In genomic region chr2:93309724-93310413, GRCm38 (mm10) we compare ENCODE assay signal across 17 mouse cellular contexts. TPM values are rescaled to one million over a fixed set of nuclear protein-coding genes. Genes with fewer than 3 reads are reported as not detected.
DNase-seq lines count a peak whose midpoint lies in the region; ATAC-seq and TF ChIP-seq lines count a peak whose summit lies in the region.
"Had no signal": no experiment of that assay in that cellular context is flagged by ENCODE, and none has a peak within 500 bp of the region (broad histone marks: within the 10 kb centered on the region; RNA-seq: fewer than 3 reads in every experiment).

No protein-coding gene starts in this region.

- H3K36me3 ChIP-seq in hindbrain, embryonic 10.5 days: peaks cover 70% of the 10 kb centered on the region
- 0 out of 2 replicates have a peak, but pooled peaks cover 3% of the 10 kb centered on the region for H3K36me3 ChIP-seq in hindbrain, embryonic 14.5 days (replicated peaks; ENCODE audit: control insufficient read depth, insufficient read depth)
- H3K36me3 ChIP-seq in heart, embryonic 16.5 days (ENCODE audit: control insufficient read depth, insufficient read depth): no peaks in the 10 kb centered on the region; the same call in 1 of the 2 replicates
- no peaks in the 10 kb centered on the region for H3K36me3 ChIP-seq in intestine, postnatal 0 days (ENCODE audit: control insufficient read depth, insufficient read depth)
- H3K36me3 ChIP-seq: forebrain, embryonic 15.5 days; liver, embryonic 13.5 days had no signal

- TF ChIP-seq CTCF in intestine, postnatal 0 days (IDR thresholded peaks at IDR 0.05; ENCODE audit: low read depth): no peak

- no peaks in the 10 kb centered on the region for H3K9me3 ChIP-seq in hindbrain, embryonic 10.5 days
- H3K9me3 ChIP-seq in hindbrain, embryonic 14.5 days (ENCODE audit: control insufficient read depth, low read length): no peaks in the 10 kb centered on the region
- no peaks in the 10 kb centered on the region for H3K9me3 ChIP-seq in heart, embryonic 16.5 days (replicated peaks; ENCODE audit: control insufficient read depth, low read length)
- no peaks in the 10 kb centered on the region for H3K9me3 ChIP-seq in intestine, postnatal 0 days (ENCODE audit: control insufficient read depth)
- H3K9me3 ChIP-seq: embryonic facial prominence, embryonic 10.5 days; forebrain, embryonic 15.5 days; limb, embryonic 12.5 days; liver, embryonic 13.5 days; megakaryocyte, embryonic 14.5 days had no signal

- 0 out of 2 replicates have a peak overlapping the region, but pooled peaks have one; percentile 1 for H3K27ac ChIP-seq in hindbrain, embryonic 10.5 days
- H3K27ac ChIP-seq in hindbrain, embryonic 14.5 days: no peak overlapping the region
- H3K27ac ChIP-seq in heart, embryonic 16.5 days (ENCODE audit: low read length): peak overlapping the region; percentile 94
- H3K27ac ChIP-seq in intestine, postnatal 0 days (ENCODE audit: low read depth, low read length): peak overlapping the region; percentile 11; the same call in 1 of the 2 replicates
- H3K27ac ChIP-seq: embryonic facial prominence, embryonic 10.5 days; forebrain, embryonic 15.5 days; limb, embryonic 12.5 days; liver, embryonic 13.5 days had no signal

- no peaks in the 10 kb centered on the region for H3K27me3 ChIP-seq in hindbrain, embryonic 10.5 days (ENCODE audit: insufficient read depth, poor library complexity, severe bottlenecking)
- H3K27me3 ChIP-seq in hindbrain, embryonic 14.5 days (ENCODE audit: control insufficient read depth, insufficient read depth, low read length): no peaks in the 10 kb centered on the region
- no peaks in the 10 kb centered on the region for H3K27me3 ChIP-seq in heart, embryonic 16.5 days (ENCODE audit: control insufficient read depth, insufficient read depth, low read length)
- H3K27me3 ChIP-seq in intestine, postnatal 0 days (replicated peaks; ENCODE audit: control insufficient read depth, insufficient read depth, low read length): no peaks in the 10 kb centered on the region
- H3K27me3 ChIP-seq: forebrain, embryonic 15.5 days; limb, embryonic 12.5 days; liver, embryonic 13.5 days had no signal

- no peak overlapping the region for H3K9ac ChIP-seq in hindbrain, embryonic 14.5 days
- H3K9ac ChIP-seq in heart, embryonic 16.5 days (ENCODE audit: low read length): peak overlapping the region; percentile 66
- no peak overlapping the region for H3K9ac ChIP-seq in intestine, postnatal 0 days (ENCODE audit: low read depth, low read length)
- H3K9ac ChIP-seq: forebrain, embryonic 15.5 days; limb, embryonic 12.5 days; liver, embryonic 13.5 days had no signal

- peaks cover 73% of the 10 kb centered on the region for H3K4me1 ChIP-seq in hindbrain, embryonic 10.5 days (replicated peaks)
- peaks cover 25% of the 10 kb centered on the region for H3K4me1 ChIP-seq in hindbrain, embryonic 14.5 days (replicated peaks; ENCODE audit: control insufficient read depth, insufficient read depth, low read length)
- peaks cover 58% of the 10 kb centered on the region for H3K4me1 ChIP-seq in heart, embryonic 16.5 days (ENCODE audit: control insufficient read depth, insufficient read depth, low read length)
- H3K4me1 ChIP-seq in intestine, postnatal 0 days (replicated peaks; ENCODE audit: control insufficient read depth, insufficient read depth, low read length): peaks cover 17% of the 10 kb centered on the region
- H3K4me1 ChIP-seq: liver, embryonic 13.5 days had no signal

- no peak overlapping the region for H3K4me3 ChIP-seq in hindbrain, embryonic 10.5 days
- no peak overlapping the region for H3K4me3 ChIP-seq in hindbrain, embryonic 14.5 days (replicated peaks; ENCODE audit: low read length)
- peak overlapping the region; percentile 9; the same call in 1 of the 2 replicates for H3K4me3 ChIP-seq in heart, embryonic 16.5 days (ENCODE audit: low read length)
- no peak overlapping the region for H3K4me3 ChIP-seq in intestine, postnatal 0 days (ENCODE audit: low read depth, low read length)
- H3K4me3 ChIP-seq: embryonic facial prominence, embryonic 10.5 days; forebrain, embryonic 15.5 days; limb, embryonic 12.5 days; liver, embryonic 13.5 days; megakaryocyte, embryonic 14.5 days had no signal

- ATAC-seq in hindbrain, embryonic 14.5 days (ENCODE audit: low FRiP score): no peak
- ATAC-seq in heart, embryonic 16.5 days (replicated peaks; ENCODE audit: extremely low read depth, insufficient read depth, low FRiP score): peak; percentile 93
- no peak for ATAC-seq in intestine, postnatal 0 days
- ATAC-seq in megakaryocyte, adult 5-6 weeks (ENCODE audit: poor library complexity, severe bottlenecking): no peak
- no peak for ATAC-seq in megakaryocyte-erythroid progenitor cell, adult 5-6 weeks (replicated peaks; ENCODE audit: low FRiP score, low TSS enrichment, poor library complexity, severe bottlenecking)
- ATAC-seq: forebrain, embryonic 15.5 days had no signal

- WGBS in hindbrain, embryonic 10.5 days: 92% methylated on average over 14 of the region's 14 CpGs
- 93% methylated on average over 14 of the region's 14 CpGs for WGBS in hindbrain, embryonic 14.5 days
- 27% methylated on average over 14 of the region's 14 CpGs for WGBS in heart, embryonic 16.5 days
- WGBS in intestine, postnatal 0 days: 43% methylated on average over 14 of the region's 14 CpGs

- H3K4me2 ChIP-seq in hindbrain, embryonic 14.5 days (replicated peaks): no peak overlapping the region
- H3K4me2 ChIP-seq in heart, embryonic 16.5 days (ENCODE audit: low read depth, low read length): peak overlapping the region; percentile 55
- H3K4me2 ChIP-seq in intestine, postnatal 0 days (replicated peaks; ENCODE audit: low read depth): no peak overlapping the region
- H3K4me2 ChIP-seq: forebrain, embryonic 15.5 days; limb, embryonic 12.5 days; liver, embryonic 13.5 days had no signal

- DNase-seq in hindbrain, embryonic 10.5 days (ENCODE audit: low spot score): no peak
- no peak for DNase-seq in hindbrain, embryonic 14.5 days (ENCODE audit: low spot score)
- DNase-seq in heart, adult 8-10 months (ENCODE audit: low spot score): peak; percentile 57
- no peak for DNase-seq in left cerebral cortex, adult 11 months (ENCODE audit: low spot score)
- DNase-seq: cerebellum, postnatal 36 days; layer of hippocampus, postnatal 36 days; liver, embryonic 13.5 days; lung, postnatal 10 days; right cerebral cortex, postnatal 25 days had no signal

RNA-seq across cellular contexts. Expression of gene Tspan18, which starts 24.4 kb away (rescaled TPM):
- polyA plus RNA-seq in hindbrain, embryonic 10.5 days (2016; fragmentation: Nextera tagmentation; extraction: Ambion mirVana): 48.6 and 55.1 TPM in 2 replicates
- 28.6 and 31.3 TPM in 2 replicates for polyA plus RNA-seq in hindbrain, embryonic 14.5 days (2014; fragmentation: Nextera tagmentation; extraction: Ambion mirVana)
- total RNA-seq in heart, adult 8-10 months (2022): 1 to 10 TPM; 7.3 to 9.9 (median 9.0) TPM
- 28.5 and 33.9 TPM in 2 replicates for polyA plus RNA-seq in heart, embryonic 16.5 days (2015; fragmentation: Nextera tagmentation; extraction: Ambion mirVana)
- 12.2 and 18.0 TPM in 2 replicates for polyA plus RNA-seq in intestine, postnatal 0 days (2015; fragmentation: Nextera tagmentation; extraction: Ambion mirVana)
- total RNA-seq in megakaryocyte, adult 5-6 weeks (2015): 0.20 TPM in 1 of 2 replicates, not detected in the other
- 0.12 TPM in 1 of 2 replicates, not detected in the other for total RNA-seq in megakaryocyte, adult 5-6 weeks (2017)
- 4.1 TPM in 1 of 2 replicates, not detected in the other for total RNA-seq in megakaryocyte-erythroid progenitor cell, adult 5-6 weeks (2014; fragmentation: Nextera tagmentation)
- total RNA-seq in megakaryocyte-erythroid progenitor cell, adult 5-6 weeks (2017): not detected in 2 replicates
